Mouse (Mus musculus) hindbrain, embryonic 15.5 days (tissue): ENCODE measurements around the gene Crtc3. TPM values are rescaled to one million over a fixed set of nuclear protein-coding genes. Genes with fewer than 3 reads are reported as not detected.

ENCODE experiments used
- ATAC-seq: fragments of 200-750 bp; cut with Nextera tagmentation; 2 replicates; pipeline ENCODE4 v1.8.0; 2017; ENCODE audit warnings: low read depth, moderate number of reproducible peaks, moderate TSS enrichment; ENCODE audit not compliant: low FRiP score
- H3K27ac ChIP-seq: fragments of 300-500 bp; sonication (generic); replicated peaks from 2 replicates; pipeline ENCODE4 v1.5.1; 2015; ENCODE audit warnings: mild to moderate bottlenecking, inconsistent platforms
- H3K27me3 ChIP-seq: fragments of 300-500 bp; sonication (generic); 2 replicates; pipeline ENCODE4 v1.6.1; 2015; ENCODE audit warnings: control low read depth, inconsistent platforms
- H3K36me3 ChIP-seq: fragments of 300-500 bp; sonication (generic); 2 replicates; pipeline ENCODE4 v1.6.1; 2015; ENCODE audit warnings: control low read depth, inconsistent platforms
- H3K4me1 ChIP-seq: fragments of 300-500 bp; sonication (generic); replicated peaks from 2 replicates; pipeline ENCODE4 v1.6.1; 2015; ENCODE audit warnings: control low read depth, inconsistent platforms
- H3K4me2 ChIP-seq: fragments of 300-500 bp; sonication (generic); 2 replicates; pipeline ENCODE4 v1.6.1; 2015; ENCODE audit warnings: moderate library complexity, mild to moderate bottlenecking, inconsistent platforms
- H3K4me3 ChIP-seq: fragments of 300-500 bp; sonication (generic); 2 replicates; pipeline ENCODE4 v1.5.1; 2015; ENCODE audit warnings: mild to moderate bottlenecking, inconsistent platforms
- H3K9ac ChIP-seq: fragments of 300-500 bp; sonication (generic); 2 replicates; pipeline ENCODE4 v1.6.1; 2015; ENCODE audit warnings: inconsistent platforms
- H3K9me3 ChIP-seq: fragments of 300-500 bp; sonication (generic); 2 replicates; pipeline ENCODE4 v1.6.1; 2016; ENCODE audit warnings: control low read depth, inconsistent platforms
- WGBS: fragments of 180-500 bp; shearing (Covaris S2); methylation state at CpG from one replicate; pipeline ENCODE4 v1.1.7; 2015; 5-methylcytosine and 5-hydroxymethylcytosine counted together
- polyA plus RNA-seq: library from polyadenylated mRNA; unstranded; fragments of >200 nt; fragmentation: Nextera tagmentation; extraction: Ambion mirVana; gene quantifications from 2 replicates; pipeline ENCODE4 v1.2.1, GENCODE M21; 2015

The Crtc3 gene
- polyA plus RNA-seq, 1 experiment from 2014 or later, result 17.7 TPM

DNA sequence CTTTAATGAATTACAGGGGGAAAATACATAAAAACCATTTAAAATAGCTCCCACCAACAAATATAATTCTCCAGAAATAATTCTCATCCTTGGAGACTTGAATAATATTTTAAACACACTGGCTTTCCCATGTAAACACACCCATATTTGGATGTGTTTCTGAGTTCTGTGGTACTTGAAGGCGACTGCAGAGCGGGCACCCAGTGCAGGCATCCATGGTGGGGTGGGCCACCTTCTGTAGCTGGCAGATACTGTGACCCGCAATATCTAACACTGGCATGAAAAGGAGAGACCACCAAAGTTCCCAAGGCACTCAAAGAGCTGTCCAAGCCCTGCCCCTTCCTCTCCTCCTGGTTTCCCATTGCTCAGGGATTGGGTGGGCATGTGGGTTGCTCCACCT lies 74.6 kb downstream of the Crtc3 start:
- 91% methylated on average over 3 of the region's 3 CpGs for WGBS

DNA sequence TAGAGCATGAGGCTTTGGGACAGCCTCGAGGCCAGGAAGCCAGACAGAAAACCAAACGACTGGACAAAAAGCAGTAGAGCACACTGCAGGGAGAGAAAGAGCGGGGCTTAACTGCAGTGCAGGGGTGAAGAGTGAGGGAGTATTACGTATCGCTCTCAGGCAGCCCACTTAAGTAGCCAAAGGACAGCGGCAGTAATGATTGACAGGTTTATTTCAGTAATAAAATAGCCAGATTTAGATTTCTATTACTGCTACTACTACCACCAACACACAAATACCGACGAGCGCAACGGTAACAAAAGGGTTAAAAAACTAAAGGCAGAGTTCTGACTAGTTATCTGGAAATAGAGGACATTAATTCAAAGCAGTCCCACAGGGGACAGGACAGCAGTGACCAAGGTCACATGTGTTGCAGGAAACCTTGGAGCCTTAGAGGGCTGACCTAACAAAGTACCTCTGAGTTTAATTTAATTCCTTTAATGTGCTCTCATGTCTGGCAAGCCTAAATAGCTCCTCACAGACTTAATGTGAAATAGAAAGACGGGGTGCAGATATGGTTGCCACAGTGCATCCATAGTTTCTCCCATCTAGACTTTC lies 76.4 kb downstream of the Crtc3 start:
- 66% methylated on average over 11 of the region's 11 CpGs for WGBS
- ATAC-seq, result no peak

More for the DNA sequence above, 74.6 kb downstream of the Crtc3 start:
- H3K4me3 ChIP-seq, result no peak overlapping the region
- no peak overlapping the region for H3K27ac ChIP-seq
- H3K9me3 ChIP-seq, result no peaks in the 10 kb centered on the region
- no peaks in the 10 kb centered on the region for H3K27me3 ChIP-seq
- H3K4me1 ChIP-seq, result no peaks in the 10 kb centered on the region
- peaks cover 10% of the 10 kb centered on the region; the same call in 1 of the 2 replicates for H3K36me3 ChIP-seq
- no peak for ATAC-seq
- no peak overlapping the region for H3K9ac ChIP-seq
- H3K4me2 ChIP-seq, result no peak overlapping the region

DNA sequence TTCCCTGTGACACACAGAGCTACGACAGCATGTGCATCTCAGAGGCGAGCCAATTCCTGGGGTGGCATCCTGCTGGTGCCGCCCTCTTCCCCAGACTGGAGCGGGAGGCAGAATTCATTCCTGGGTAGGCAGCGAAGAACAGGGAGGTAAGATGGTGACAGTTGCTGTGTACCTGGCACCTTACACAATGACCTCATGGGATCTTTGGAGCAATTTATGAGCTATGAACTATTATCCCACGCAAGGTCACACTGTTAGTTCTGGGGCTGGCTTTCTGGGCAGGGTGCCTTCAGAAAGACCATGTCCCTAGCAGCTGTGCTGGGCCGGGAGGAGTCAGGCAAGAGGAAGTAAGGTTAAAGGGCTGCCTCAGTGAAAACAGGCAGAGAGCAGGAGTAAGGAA lies 77.0 kb downstream of the Crtc3 start:
- Histone ChIP-seq H3K27ac (no peak overlapping the region), H3K9ac (no peak overlapping the region), H3K4me2 (no peak overlapping the region), H3K4me3 (no peak overlapping the region), H3K9me3 (no peaks in the 10 kb centered on the region), H3K27me3 (no peaks in the 10 kb centered on the region), H3K36me3 (peaks cover 10% of the 10 kb centered on the region; the same call in 1 of the 2 replicates), H3K4me1 (no peaks in the 10 kb centered on the region)
- WGBS, result 77% methylated on average over 7 of the region's 7 CpGs
- ATAC-seq, result no peak

More for the DNA sequence above, 76.4 kb downstream of the Crtc3 start:
- Histone ChIP-seq H3K9me3 (no peaks in the 10 kb centered on the region), H3K4me3 (no peak overlapping the region), H3K27ac (no peak overlapping the region), H3K9ac (no peak overlapping the region), H3K4me2 (no peak overlapping the region), H3K4me1 (no peaks in the 10 kb centered on the region), H3K36me3 (peaks cover 10% of the 10 kb centered on the region; the same call in 1 of the 2 replicates), H3K27me3 (no peaks in the 10 kb centered on the region)

DNA sequence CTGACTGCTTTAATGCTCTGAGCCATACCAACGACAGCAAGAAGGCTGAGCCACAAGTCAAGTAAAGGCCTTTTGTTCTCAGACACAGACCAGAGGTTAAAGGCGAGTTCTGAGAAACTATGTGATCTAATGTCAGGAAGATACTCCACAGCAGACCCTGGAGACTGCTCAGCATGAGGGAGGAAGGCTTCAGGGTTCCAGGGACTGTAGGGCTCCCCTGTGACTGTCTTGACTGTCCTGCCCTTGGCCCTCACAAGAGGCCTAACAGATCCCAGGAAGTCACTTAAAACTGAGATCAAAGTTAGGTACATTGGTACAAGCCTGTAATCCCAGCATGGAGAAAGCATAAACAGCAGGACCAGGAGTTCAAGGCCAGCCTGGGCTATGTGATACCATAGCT lies 81.2 kb downstream of the Crtc3 start:
- WGBS, result 33% methylated on average over 2 of the region's 2 CpGs
- no peak overlapping the region for H3K4me2 ChIP-seq
- no peaks in the 10 kb centered on the region for H3K9me3 ChIP-seq
- H3K36me3 ChIP-seq, result peaks cover 11% of the 10 kb centered on the region; the same call in 1 of the 2 replicates
- no peak for ATAC-seq
- no peak overlapping the region for H3K4me3 ChIP-seq
- H3K9ac ChIP-seq, result no peak overlapping the region
- H3K27me3 ChIP-seq, result no peaks in the 10 kb centered on the region
- H3K27ac ChIP-seq, result no peak overlapping the region
- H3K4me1 ChIP-seq, result no peaks in the 10 kb centered on the region

DNA sequence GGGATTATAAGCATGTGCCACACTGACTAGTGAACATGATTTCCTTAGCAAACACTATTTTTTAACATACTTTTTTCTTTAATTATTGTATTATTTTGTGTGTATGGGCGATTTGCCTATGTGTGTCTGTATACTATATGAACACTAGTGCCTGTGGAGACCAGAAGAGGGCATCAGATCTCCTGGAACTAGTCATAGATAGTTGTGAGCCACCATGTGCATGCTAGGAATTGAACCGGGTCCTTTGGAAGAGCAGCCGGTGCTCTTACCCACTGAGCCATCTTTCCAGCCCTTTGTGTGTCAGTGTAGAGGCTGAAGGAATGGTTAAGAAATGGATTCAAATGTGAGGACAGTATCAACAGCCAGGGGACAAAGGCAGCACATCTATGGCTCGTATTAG lies 82.2 kb downstream of the Crtc3 start:
- no peak overlapping the region for H3K4me2 ChIP-seq
- ATAC-seq, result no peak
- H3K9me3 ChIP-seq, result no peaks in the 10 kb centered on the region
- H3K27ac ChIP-seq, result no peak overlapping the region
- no peak overlapping the region for H3K9ac ChIP-seq
- WGBS, result 86% methylated on average over 4 of the region's 4 CpGs
- H3K4me3 ChIP-seq, result no peak overlapping the region
- no peaks in the 10 kb centered on the region for H3K27me3 ChIP-seq
- H3K36me3 ChIP-seq, result peaks cover 11% of the 10 kb centered on the region; the same call in 1 of the 2 replicates
- no peaks in the 10 kb centered on the region for H3K4me1 ChIP-seq

DNA sequence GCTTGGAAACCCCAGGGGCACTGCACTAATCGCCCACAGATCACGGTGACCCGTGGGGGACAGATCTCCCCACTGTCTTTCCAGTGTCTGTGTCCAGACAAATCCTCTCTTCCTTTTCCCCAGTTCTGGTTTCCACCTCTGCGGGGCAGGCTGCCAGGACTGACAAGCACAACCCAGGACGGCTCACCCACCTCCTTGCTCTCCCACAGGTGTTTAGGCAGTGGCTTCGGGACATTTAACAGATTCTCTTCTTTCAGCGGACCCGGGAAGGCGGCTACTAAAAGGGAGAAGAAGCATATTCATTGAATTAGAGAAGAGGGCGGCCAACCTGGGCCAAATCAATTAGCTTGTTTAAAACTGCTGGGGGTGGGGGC lies 83.1 kb downstream of the Crtc3 start:
- peaks cover 16% of the 10 kb centered on the region; the same call in 1 of the 2 replicates for H3K36me3 ChIP-seq
- no peak for ATAC-seq
- H3K27ac ChIP-seq, result no peak overlapping the region
- WGBS, result 16% methylated on average over 10 of the region's 10 CpGs
- H3K9me3 ChIP-seq, result no peaks in the 10 kb centered on the region
- no peaks in the 10 kb centered on the region for H3K4me1 ChIP-seq
- no peak overlapping the region for H3K4me3 ChIP-seq
- no peak overlapping the region for H3K4me2 ChIP-seq
- H3K27me3 ChIP-seq, result no peaks in the 10 kb centered on the region
- H3K9ac ChIP-seq, result no peak overlapping the region

DNA sequence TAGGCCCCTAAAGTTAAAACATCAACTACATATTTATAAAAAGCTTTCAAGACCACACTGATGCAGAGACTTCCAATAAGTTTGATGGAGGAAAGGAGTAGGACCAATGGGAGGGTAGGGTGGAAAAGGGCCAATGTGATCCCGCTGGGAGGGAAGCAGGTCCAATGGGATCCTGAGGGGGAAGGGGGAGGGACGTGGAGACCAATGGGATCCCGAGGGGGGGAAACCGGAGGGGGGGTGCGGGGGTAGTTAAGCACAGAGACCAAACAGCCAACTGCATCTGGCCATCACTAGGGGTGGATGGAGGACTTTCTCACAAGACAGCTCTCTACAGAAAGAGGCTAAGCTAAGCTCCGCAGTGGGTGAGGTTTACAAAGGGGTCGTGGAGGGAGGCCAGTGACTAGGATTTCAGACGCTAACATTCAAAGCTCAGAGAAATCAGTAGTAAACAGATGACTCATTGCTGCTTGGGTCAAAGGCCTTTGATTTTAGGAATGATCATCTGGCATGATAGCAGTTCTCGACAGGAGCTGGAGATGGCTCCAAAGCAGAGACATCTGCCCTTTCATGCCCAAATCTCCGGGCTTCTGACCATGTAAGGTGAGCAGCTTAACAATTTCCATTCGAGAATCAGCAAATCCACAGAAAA lies 83.6 kb downstream of the Crtc3 start:
- Histone ChIP-seq H3K27ac (no peak overlapping the region), H3K4me1 (no peaks in the 10 kb centered on the region), H3K4me3 (no peak overlapping the region), H3K36me3 (peaks cover 16% of the 10 kb centered on the region; the same call in 1 of the 2 replicates), H3K27me3 (no peaks in the 10 kb centered on the region), H3K9ac (no peak overlapping the region), H3K9me3 (no peaks in the 10 kb centered on the region), H3K4me2 (no peak overlapping the region)
- no peak for ATAC-seq
- 41% methylated on average over 11 of the region's 11 CpGs for WGBS

DNA sequence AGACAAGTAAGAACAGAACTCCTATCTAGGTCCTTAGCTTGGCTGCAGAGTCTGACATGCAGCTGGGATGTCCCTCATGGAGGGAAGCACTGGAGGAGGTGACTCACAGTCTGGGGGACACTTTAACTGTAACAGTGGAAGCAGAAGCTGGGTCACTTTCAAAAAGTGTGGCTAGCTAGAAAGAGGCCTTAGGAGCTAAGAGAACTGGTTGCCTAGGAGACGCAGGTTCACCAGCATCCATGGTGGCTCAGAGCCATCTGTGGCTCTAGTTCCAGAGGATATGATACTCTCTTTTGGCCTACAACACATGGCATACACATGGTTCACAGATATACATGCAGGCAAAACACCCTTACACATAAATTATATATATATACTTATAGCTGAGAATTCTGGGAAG lies 86.1 kb downstream of the Crtc3 start:
- H3K9me3 ChIP-seq, result no peaks in the 10 kb centered on the region
- H3K4me1 ChIP-seq, result no peaks in the 10 kb centered on the region
- H3K4me3 ChIP-seq, result no peak overlapping the region
- no peaks in the 10 kb centered on the region for H3K27me3 ChIP-seq
- 93% methylated on average over 1 of the region's 1 CpGs for WGBS
- no peak overlapping the region for H3K9ac ChIP-seq
- no peak overlapping the region for H3K27ac ChIP-seq
- H3K36me3 ChIP-seq, result peaks cover 26% of the 10 kb centered on the region
- H3K4me2 ChIP-seq, result no peak overlapping the region
- ATAC-seq, result no peak

DNA sequence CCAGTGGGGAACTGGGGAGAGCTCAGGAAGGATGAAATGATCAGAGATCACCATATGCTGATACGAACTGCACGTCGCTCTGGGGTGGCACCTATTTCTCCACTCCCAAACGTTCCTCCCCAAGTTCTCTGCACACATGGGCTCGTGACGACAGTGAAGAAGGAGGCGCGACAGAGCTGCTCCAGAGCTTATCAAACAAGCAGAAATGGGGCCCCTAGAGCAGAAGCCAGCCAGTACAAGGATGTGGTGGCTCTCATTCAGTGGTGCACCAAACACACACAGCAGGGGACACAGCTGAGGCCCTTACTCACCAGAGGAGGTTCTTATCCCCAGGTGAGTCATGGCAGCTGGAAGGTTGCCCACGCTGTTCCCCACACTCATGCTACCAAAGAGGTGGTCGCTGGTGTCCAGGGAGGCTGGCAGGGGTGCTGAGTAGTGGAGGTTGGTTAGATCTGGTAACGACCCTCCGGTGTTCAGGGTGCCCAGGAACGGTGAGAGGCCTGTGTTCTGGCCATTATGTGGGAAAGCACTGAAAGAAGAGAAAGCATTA lies 90.2 kb downstream of the Crtc3 start:
- no peak for ATAC-seq
- H3K36me3 ChIP-seq, result peaks cover 58% of the 10 kb centered on the region
- no peak overlapping the region for H3K4me2 ChIP-seq
- no peaks in the 10 kb centered on the region for H3K4me1 ChIP-seq
- no peaks in the 10 kb centered on the region for H3K9me3 ChIP-seq
- H3K27ac ChIP-seq, result no peak overlapping the region
- H3K9ac ChIP-seq, result no peak overlapping the region
- WGBS, result 89% methylated on average over 13 of the region's 13 CpGs
- no peak overlapping the region for H3K4me3 ChIP-seq
- H3K27me3 ChIP-seq, result no peaks in the 10 kb centered on the region

DNA sequence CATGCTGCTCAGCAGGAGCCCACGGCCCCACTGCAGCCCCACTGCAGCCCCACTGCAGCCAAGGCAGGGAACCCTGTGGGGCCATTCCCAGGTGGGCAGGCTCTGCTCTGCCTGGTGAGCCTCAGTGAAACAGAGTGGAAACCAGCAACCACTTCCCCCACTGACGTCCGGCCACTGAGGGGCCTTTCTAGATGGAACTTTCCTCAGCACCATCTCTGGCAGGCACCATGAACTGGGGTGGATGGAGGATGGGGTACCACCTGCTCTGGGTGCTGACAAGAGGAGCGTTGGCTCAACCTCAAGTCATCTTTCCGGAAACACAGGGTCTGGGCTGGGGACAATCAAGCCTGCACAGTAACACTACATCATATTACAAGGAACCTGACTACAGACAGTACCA lies 90.8 kb downstream of the Crtc3 start:
- no peak overlapping the region for H3K4me2 ChIP-seq
- 91% methylated on average over 5 of the region's 5 CpGs for WGBS
- H3K4me1 ChIP-seq, result no peaks in the 10 kb centered on the region
- peaks cover 53% of the 10 kb centered on the region for H3K36me3 ChIP-seq
- H3K27me3 ChIP-seq, result no peaks in the 10 kb centered on the region
- no peak for ATAC-seq
- no peak overlapping the region for H3K9ac ChIP-seq
- H3K27ac ChIP-seq, result no peak overlapping the region
- H3K4me3 ChIP-seq, result no peak overlapping the region
- H3K9me3 ChIP-seq, result no peaks in the 10 kb centered on the region

DNA sequence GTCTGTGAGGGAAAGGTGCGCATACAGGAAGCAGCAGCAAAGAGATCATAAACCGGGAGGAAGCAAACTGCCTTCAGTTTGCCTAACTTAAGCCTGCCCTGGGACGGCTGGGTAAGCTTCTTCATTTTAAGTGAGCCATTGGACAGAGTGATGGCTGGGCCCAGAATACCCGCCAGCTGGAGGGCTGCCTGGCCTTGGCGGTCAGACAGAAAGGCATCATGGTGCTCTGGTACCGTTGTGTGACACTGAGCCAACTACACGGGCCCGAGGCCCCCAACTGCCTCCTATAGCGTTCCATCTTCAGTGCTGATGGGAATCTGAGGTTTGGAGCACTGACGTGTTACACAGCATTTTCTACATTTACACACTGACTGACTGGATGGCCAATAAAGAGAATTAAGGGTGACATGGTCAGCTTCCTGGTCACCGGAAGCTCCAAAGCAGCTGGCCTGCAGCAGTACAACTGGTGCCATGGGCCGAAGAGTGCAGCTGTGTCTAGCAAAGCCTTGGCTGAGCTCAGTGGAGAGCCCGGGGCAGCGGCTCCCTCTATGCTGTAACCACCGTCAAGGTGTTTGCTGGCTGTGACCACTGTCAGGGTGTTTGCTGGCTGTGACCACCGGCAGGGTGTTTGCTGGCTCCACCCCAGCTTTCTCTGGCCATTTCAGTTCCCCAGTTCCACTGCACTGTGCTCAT lies 99.5 kb downstream of the Crtc3 start:
- Histone ChIP-seq H3K4me1 (peaks cover 7% of the 10 kb centered on the region; the same call in 1 of the 2 replicates), H3K27me3 (no peaks in the 10 kb centered on the region), H3K4me2 (no peak overlapping the region), H3K36me3 (peaks cover 46% of the 10 kb centered on the region), H3K27ac (no peak overlapping the region), H3K9me3 (no peaks in the 10 kb centered on the region), H3K4me3 (no peak overlapping the region), H3K9ac (no peak overlapping the region)
- 89% methylated on average over 16 of the region's 16 CpGs for WGBS
- ATAC-seq, result no peak

DNA sequence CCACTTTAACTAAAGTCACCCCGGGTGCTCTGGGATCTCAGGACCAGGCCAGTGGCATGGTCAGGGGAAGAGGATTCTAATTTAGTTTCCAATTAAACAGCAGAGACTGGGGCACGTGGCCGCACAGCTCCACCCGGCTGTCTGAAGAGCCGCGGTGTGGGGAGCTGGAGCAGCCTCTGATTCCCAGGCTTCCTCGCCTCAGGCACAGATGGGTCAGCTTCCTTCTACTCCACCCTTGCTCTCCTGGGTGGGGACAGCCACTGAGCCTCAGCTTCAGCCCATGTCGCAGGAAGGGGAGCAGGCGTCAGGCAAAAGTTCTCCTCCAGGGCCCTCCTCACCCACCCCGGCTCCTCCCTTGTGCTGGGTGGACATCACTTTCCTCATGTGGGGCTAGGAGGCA lies 101.0 kb downstream of the Crtc3 start:
- H3K9ac ChIP-seq, result no peak overlapping the region
- no peaks in the 10 kb centered on the region for H3K27me3 ChIP-seq
- H3K27ac ChIP-seq, result no peak overlapping the region
- H3K36me3 ChIP-seq, result peaks cover 41% of the 10 kb centered on the region
- H3K4me2 ChIP-seq, result peak overlapping the region; percentile 18; the same call in 1 of the 2 replicates
- H3K9me3 ChIP-seq, result no peaks in the 10 kb centered on the region
- no peak for ATAC-seq
- no peak overlapping the region for H3K4me3 ChIP-seq
- H3K4me1 ChIP-seq, result peaks cover 7% of the 10 kb centered on the region; the same call in 1 of the 2 replicates
- WGBS, result 30% methylated on average over 10 of the region's 10 CpGs
